Mouse (Mus musculus): ENCODE results near the gene Prss32.
"Not testable (repeated sequence)": the region's sequence is repeated elsewhere in the genome, so short reads cannot be mapped to it uniquely, and the experiment has no call there.

Gene Prss32

DNA sequence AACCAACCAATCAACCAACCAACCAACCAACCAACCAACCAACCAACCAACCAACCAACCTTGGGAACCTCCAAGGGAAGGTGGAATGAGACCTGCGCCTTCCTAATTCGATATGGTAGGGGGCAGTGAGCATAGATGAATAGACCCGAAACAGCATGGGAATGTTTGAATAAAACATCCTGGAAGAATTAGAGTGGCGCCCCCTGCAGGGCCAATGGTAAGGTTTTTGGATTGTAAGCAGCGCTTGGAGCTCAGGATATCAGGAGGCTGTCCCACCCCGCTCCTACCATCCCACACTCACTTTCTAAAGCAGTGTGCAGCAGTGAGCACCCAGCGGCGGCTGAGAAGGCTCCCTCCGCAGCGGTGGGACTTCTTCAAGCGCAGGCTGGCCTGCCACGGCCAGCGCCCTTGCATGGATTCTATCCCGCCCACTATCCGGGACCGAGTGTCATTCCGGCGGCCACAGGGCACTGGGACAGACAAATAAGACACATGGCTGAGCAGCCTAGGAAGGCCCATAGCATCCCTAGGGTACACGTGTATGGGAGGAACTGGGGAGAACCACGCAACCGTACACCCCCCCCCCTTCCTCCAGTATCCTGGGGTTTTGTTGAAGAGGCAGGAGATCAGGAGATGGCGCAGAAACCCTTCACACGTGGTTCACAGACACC lies 379 bp upstream of the Prss32 start:
- peak in 1 of 2 experiments; percentile 27 for DNase-seq

DNA sequence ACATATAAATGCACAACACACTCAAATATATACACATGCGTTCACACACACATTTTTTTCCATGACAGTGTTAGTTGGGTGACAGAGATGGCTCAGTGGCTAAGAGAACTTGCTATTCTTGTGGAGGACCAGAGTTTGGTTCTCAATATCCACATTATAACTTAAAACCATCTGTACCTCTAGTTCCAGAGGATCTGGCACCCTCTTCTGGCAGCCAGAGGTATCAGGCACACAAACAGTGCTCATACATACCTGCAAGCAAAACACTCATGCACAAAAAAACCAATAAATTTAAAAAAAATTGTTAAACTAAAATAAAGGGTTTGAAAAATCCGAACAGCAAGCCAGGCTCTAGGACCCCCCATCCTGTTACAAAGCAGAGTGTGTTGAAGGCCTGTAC lies 6.4 kb downstream of the Prss32 start:
- DNase-seq, result no peak

DNA sequence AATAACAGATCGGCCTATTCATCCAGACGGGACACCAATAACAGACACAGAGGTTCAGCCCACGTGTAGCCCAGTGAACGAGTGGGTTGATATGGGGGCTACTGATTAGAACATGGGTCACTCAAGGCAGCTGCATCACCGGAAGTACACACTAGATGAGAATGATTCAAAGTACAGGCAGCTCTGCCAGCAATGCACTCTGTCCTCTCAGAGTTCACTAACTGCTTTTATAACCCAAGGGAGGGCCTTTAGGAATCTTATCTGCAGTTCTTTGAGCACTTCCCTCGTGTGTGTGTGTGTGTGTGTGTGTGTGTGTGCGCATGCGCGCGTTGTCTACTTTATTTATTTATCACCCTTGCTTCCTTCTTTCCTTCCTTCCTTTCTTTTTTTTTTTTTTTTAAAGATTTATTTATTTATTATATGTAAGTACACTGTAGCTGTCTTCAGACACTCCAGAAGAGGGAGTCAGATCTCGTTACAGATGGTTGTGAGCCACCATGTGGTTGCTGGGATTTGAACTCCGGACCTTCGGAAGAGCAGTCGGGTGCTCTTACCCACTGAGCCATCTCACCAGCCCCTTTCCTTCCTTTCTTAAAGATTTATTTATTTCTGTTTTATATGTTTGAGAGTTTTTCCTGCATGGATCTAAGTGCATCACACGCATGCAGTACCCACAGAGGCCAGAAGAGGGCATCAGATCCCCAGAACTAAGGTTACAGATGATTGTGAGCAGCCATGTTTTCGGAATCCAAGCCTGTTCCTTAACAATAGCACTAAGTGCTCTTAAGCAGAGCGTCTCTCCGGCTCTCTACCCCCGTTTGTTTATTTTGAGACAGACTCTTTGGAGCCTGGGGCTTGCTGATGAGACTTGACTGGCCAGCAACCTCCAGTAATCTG lies 7.4 kb downstream of the Prss32 start:
- peak in 1 of 2 experiments; percentile 54 for DNase-seq

DNA sequence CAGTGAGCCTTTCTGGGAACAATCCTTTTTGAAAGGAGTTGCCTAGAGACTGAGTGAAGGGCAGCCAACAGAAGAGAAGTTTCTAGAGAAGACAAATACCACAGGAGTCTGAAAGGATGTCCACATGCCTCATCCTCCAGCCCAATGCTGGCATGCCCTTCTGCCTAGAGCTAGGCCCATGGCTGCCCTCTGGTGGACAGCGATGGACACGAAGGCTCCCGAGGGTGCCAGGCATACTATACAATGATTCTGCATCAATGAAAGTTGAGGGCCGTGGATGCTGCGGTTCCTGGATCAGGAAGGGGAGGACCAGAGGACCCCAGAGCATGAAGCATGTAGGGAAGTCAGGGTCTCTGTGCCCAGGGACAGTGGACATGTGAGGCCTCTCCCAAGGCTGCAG lies 9.6 kb downstream of the Prss32 start:
- peak; percentile 25 to 57 for DNase-seq

GRCm38 (mm10) chr17:23854229-23854765 lies 10.6 kb downstream of the Prss32 start:
- no peak for DNase-seq

DNA sequence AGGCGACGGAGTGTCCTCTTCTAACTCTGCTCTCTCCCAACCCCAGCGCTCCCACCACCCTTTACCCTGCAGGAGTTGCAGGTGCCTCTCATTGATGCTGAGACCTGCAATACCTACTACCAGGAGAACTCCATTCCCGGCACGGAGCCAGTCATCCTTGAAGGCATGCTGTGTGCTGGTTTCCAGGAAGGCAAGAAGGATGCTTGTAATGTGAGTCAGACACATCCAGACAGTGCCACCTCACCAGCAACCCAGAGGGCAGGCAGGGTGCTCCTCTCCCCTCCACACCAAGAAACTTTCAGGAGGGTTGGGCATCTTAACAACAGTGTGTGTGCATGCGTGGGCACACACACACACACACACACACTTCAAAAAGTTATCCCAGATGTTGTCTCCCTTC lies 13.5 kb downstream of the Prss32 start:
- no peak for DNase-seq

- no peak for DNase-seq
Measured at GRCm38 (mm10) chr17:23857913-23858312, 14.3 kb downstream of the Prss32 start.

DNA sequence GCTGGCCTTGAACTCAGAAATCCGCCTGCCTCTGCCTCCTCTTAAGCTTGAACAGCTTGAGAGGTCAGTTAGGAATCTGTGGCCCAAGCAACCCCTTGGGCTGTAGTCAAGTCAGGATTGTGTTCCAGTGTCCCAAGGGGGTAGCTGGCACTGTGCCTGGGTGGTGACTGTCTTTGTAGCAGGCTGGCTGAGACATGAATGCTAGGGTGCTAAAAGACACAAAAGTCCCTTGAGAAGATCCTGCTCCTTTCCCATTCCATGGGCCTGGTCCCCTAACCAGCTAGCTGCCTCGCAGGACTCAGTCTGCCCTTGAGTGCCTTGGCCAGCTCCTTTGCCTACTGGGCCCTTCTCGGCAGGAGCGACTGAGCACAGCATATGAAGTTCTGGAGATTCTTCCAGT lies 19.3 kb downstream of the Prss32 start:
- DNase-seq, result no peak

DNA sequence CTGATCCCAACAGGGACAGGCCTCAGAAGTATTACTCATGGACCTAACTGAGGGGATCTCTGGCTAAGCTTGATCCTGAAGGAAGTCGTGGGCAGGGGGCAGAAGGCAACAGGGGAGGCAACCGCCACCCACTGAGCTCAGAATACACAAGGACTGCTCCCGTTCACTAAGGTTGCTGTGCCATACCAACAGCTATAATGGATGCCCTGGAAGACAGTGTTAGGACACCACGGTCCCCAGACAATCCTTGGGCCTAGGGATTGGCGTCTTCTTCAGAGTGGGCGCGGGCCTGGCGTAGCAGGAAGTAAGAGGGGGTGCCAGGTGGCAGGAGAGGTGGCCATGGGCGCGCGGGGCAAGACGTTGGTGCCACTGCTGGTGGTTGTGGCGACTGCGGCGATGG lies 24.1 kb downstream of the Prss32 start, which contains the start of gene Prss21:
TSS of gene Prss21 (plus strand) at position 301 of the 400 bp plus-strand sequence.
- no peak for DNase-seq

DNA sequence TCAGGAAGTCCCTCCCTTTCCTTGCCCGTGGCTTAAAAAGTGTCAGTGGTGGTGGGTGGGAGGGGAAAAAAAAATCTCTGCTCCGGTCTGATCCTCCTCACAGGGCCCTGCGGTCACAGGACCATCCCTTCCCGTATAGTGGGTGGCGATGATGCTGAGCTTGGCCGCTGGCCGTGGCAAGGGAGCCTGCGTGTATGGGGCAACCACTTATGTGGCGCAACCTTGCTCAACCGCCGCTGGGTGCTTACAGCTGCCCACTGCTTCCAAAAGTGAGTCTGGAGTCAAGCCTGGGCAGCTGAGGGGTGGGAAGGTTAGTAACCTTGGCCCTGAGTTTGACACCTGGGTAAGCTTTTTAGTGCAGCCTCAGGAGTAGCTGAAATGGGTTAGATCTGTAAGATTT lies 24.9 kb downstream of the Prss32 start:
- DNase-seq, result no peak

DNA sequence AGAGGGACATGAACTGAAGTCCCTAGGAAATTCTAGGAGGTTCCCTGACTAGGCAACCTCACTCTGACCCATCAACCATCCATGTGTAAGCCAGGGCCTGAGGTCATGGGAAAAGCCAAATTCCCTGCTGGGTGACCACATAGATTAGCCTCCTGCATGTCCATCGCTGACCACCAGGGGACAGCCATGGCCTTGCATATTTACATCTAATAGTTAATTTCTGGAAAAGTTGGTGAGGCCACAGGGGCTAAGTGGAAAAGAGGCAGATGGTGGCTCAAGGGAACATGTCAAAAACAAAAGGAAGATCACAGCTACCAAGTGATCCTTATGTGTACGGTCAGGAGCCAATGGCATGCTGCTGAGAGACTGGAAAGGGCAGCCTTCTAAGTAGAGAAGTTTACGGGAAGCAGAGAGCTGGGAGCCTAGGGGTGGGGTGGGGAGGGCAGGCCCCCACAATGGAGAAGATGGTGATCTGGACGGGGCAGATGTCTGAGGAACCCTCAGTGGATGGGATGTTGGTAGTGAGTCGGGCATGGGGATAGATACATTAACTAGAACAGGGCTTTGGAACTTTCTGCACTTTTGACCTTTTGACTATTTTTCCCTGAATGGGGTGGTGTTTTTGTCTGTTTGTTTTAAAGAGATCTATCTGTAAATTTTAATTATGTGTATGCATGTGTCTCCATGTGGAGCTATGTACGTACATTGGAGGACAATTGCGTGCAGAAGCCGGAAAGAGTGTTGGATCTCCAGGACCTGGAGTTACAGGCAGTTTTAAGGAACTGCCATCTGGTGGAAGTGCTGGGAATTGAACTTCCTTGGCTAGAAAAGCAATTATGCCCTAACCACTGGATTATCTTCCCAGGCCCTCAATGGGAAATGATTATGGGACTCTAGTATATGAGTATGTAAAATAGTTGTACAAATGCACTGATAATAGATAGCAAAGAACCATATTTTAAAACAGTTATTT lies 30.5 kb downstream of the Prss32 start:
- DNase-seq, result peak in 1 of 2 experiments; percentile 24

DNA sequence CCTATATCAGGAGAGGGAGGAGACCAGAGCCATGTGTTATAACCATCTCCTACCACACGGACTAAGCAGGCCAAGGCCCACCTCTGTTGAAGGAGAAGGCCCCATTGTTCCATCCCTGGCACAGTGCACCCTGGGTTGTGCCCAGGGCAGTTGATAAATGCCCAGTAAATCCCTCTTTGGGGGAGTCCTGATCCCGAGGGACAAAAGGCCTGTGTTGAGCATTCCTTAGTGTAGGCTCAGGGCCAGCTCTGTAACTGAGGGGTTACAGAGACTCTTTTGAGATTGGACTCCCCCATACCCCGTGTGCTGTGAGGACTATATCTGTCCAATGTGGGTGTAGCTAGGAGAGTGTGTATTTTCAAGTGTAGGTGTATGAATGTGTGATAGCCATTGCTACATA lies 33.1 kb downstream of the Prss32 start:
- DNase-seq, result no peak

- DNase-seq, result no peak
Measured at GRCm38 (mm10) chr17:23877166-23877565, 33.5 kb downstream of the Prss32 start.

DNA sequence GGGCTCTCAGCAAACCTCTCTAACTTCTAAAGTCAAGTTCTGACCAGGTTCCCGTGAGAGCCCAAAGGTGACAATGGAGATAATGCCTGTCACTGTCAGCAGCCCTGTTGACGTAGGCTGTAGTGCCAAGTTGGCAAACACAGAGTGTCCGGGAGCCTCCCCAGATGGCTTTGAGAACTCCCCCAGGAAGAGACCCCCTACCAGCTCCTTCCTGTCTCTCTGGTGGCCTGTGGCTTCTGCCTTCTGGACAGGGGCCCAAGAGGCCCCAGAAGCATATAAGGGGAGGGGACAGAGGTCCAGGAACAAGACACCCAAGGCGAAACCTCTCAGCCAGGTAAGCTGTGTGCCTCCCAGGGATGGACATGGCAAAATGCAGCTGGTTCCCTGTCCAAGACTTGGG lies 36.9 kb downstream of the Prss32 start, which contains the start of the genes Dcpp1 and Dcpp2:
TSS of gene Dcpp1 (plus strand) at position 301 of the 400 bp plus-strand sequence.
TSS of gene Dcpp2 (plus strand) at position 305 of the 400 bp plus-strand sequence.
- not testable (repeated sequence) for DNase-seq

Data from spleen, adult 18-20 months (tissue).